In genomic region chr17:27299297-27299696, GRCm38 (mm10) we compare ENCODE assay signal across 14 mouse cellular contexts.
DNase-seq lines count a peak whose midpoint lies in the region; ATAC-seq and TF ChIP-seq lines count a peak whose summit lies in the region.
"Had no signal": no experiment of that assay in that cellular context is flagged by ENCODE, and none has a peak within 500 bp of the region (broad histone marks: within the 10 kb centered on the region; RNA-seq: fewer than 3 reads in every experiment).

No protein-coding gene starts in this region.

- ATAC-seq in cerebellum, adult (ENCODE audit: insufficient number of reproducible peaks, low FRiP score, low TSS enrichment): no peak
- no peak for ATAC-seq in stomach, postnatal 0 days (ENCODE audit: low FRiP score, low TSS enrichment)
- ATAC-seq: activated CD4-positive, CD25-positive, alpha-beta regulatory T cell, adult 4 months had no signal

- no peak overlapping the region for H3K9ac ChIP-seq in stomach, postnatal 0 days (ENCODE audit: low read length)
- H3K9ac ChIP-seq: embryonic facial prominence, embryonic 12.5 days; hindbrain, embryonic 13.5 days; stomach, embryonic 15.5 days had no signal

- H3K36me3 ChIP-seq in stomach, postnatal 0 days (ENCODE audit: control insufficient read depth, insufficient read depth, low read length): no peaks in the 10 kb centered on the region
- no peaks in the 10 kb centered on the region for H3K36me3 ChIP-seq in limb, embryonic 10.5 days
- H3K36me3 ChIP-seq: embryonic facial prominence, embryonic 12.5 days; hindbrain, embryonic 13.5 days; stomach, embryonic 15.5 days had no signal

- peak; percentile 54 for TF ChIP-seq CTCF in layer of hippocampus, adult 2 months (conservative IDR thresholded peaks at IDR 0.05)
- peak; percentile 51 for TF ChIP-seq CTCF in stomach, postnatal 0 days (IDR thresholded peaks at IDR 0.05; ENCODE audit: low read depth)

- no peak overlapping the region for H3K27ac ChIP-seq in layer of hippocampus, adult 2 months
- H3K27ac ChIP-seq in stomach, postnatal 0 days (replicated peaks): no peak overlapping the region
- H3K27ac ChIP-seq in limb, embryonic 10.5 days: no peak overlapping the region
- H3K27ac ChIP-seq: embryonic facial prominence, embryonic 12.5 days; hindbrain, embryonic 13.5 days; stomach, embryonic 15.5 days had no signal

- H3K9me3 ChIP-seq in stomach, postnatal 0 days (ENCODE audit: control insufficient read depth, low read length): no peaks in the 10 kb centered on the region
- no peaks in the 10 kb centered on the region for H3K9me3 ChIP-seq in limb, embryonic 10.5 days (replicated peaks)
- H3K9me3 ChIP-seq: embryonic facial prominence, embryonic 12.5 days; hindbrain, embryonic 13.5 days; stomach, embryonic 15.5 days had no signal

- no peaks in the 10 kb centered on the region for H3K4me1 ChIP-seq in stomach, postnatal 0 days (replicated peaks; ENCODE audit: control insufficient read depth, insufficient read depth)
- peaks cover 5% of the 10 kb centered on the region for H3K4me1 ChIP-seq in limb, embryonic 10.5 days
- H3K4me1 ChIP-seq: stomach, embryonic 15.5 days had no signal

- no peaks in the 10 kb centered on the region for H3K27me3 ChIP-seq in stomach, postnatal 0 days (ENCODE audit: control insufficient read depth, insufficient read depth, low read length)
- H3K27me3 ChIP-seq in limb, embryonic 10.5 days (ENCODE audit: low read depth, poor library complexity, severe bottlenecking): no peaks in the 10 kb centered on the region
- H3K27me3 ChIP-seq: embryonic facial prominence, embryonic 12.5 days; stomach, embryonic 15.5 days had no signal

- no peak overlapping the region for H3K4me3 ChIP-seq in layer of hippocampus, adult 2 months
- no peak overlapping the region for H3K4me3 ChIP-seq in stomach, postnatal 0 days (ENCODE audit: low read depth, low read length)
- H3K4me3 ChIP-seq in limb, embryonic 10.5 days: no peak overlapping the region
- H3K4me3 ChIP-seq: embryonic facial prominence, embryonic 12.5 days; hindbrain, embryonic 13.5 days; stomach, embryonic 15.5 days had no signal

- H3K4me2 ChIP-seq in stomach, postnatal 0 days (replicated peaks; ENCODE audit: low read depth): no peak overlapping the region
- H3K4me2 ChIP-seq: embryonic facial prominence, embryonic 12.5 days; hindbrain, embryonic 13.5 days; stomach, embryonic 15.5 days had no signal

- DNase-seq in cerebellum, postnatal 10 days: peak; percentile 56 to 61
- peak in 1 of 2 experiments; percentile 7 for DNase-seq in layer of hippocampus, adult 2 months (ENCODE audit: low spot score in 2 of 2)
- no peak for DNase-seq in layer of hippocampus, adult 18-20 months (ENCODE audit: low spot score in 2 of 2)
- DNase-seq in right cerebral cortex, postnatal 14 days: peak; percentile 7
- DNase-seq in right cerebral cortex, postnatal 36 days (ENCODE audit: low spot score in 2 of 2): no peak
- DNase-seq in stomach, postnatal 0 days (ENCODE audit: low spot score): no peak
- DNase-seq in limb, embryonic 10.5 days (ENCODE audit: low spot score): no peak
- DNase-seq: heart, postnatal 10 days; kidney, adult 18-20 months had no signal

- 79% methylated on average over 4 of the region's 4 CpGs for WGBS in stomach, postnatal 0 days
- 77% methylated on average over 4 of the region's 4 CpGs for WGBS in limb, embryonic 10.5 days

- no peak for TF ChIP-seq EP300 in stomach, postnatal 0 days (optimal IDR thresholded peaks at IDR 0.05)

Comparison
In these comparisons a context has a peak if more than half of its experiments do, and no peak if none do; other contexts are left out.
1. DNase-seq: peak in cerebellum, postnatal 10 days (2 of 2) and right cerebral cortex, postnatal 14 days (single experiment); none in layer of hippocampus, adult 18-20 months (0 of 2), right cerebral cortex, postnatal 36 days (0 of 2), stomach, postnatal 0 days (single experiment) and limb, embryonic 10.5 days (single experiment).